Mouse (Mus musculus): ENCODE measurements around the gene 4930579F01Rik. TPM values are rescaled to one million over a fixed set of nuclear protein-coding genes. Genes with fewer than 3 reads are reported as not detected.

Gene 4930579F01Rik
- polyA plus RNA-seq, 1 experiment from 2014 or later: 0.24 TPM

GRCm38 (mm10) chr3:138129110-138129509 lies 64.5 kb downstream of the 4930579F01Rik start:
- H3K4me2 ChIP-seq (ENCODE audit: low read depth, low read length): peak overlapping the region; percentile 35
- no peaks in the 10 kb centered on the region for H3K36me3 ChIP-seq (ENCODE audit: control insufficient read depth, insufficient read depth, low read length)
- peak; percentile 66 for ATAC-seq
- no peaks in the 10 kb centered on the region for H3K9me3 ChIP-seq (ENCODE audit: control insufficient read depth, low read length)
- peak overlapping the region; percentile 83 for H3K27ac ChIP-seq (ENCODE audit: low read length)
- WGBS: 78% methylated on average over 6 of the region's 6 CpGs
- H3K4me1 ChIP-seq (ENCODE audit: control insufficient read depth, insufficient read depth, low read length): no peaks in the 10 kb centered on the region
- peak overlapping the region; percentile 42 for H3K4me3 ChIP-seq (ENCODE audit: low read length)
- peak overlapping the region; percentile 27 for H3K9ac ChIP-seq (ENCODE audit: low read depth, low read length)
- H3K27me3 ChIP-seq (replicated peaks; ENCODE audit: control insufficient read depth, insufficient read depth, low read length): no peaks in the 10 kb centered on the region

DNA sequence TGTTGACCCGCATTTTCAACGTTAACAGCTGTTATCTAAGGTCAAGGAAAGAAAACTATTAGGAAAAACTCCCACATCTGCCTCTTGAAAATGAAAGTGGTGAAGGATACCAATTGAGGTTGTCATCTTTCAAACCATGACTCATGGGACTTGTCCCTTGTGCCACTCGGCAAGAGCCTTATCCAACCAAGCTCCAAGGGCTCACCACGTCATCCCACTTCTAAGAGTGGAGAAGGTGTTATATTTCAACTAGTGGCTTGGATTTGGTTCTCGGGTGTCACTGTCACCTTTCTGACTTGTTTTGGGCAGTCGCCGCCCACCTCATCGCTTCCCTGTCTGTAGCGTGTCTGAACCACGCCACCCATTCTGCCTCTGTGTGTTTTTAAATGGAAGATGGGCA lies 69.8 kb downstream of the 4930579F01Rik start:
- H3K4me2 ChIP-seq (ENCODE audit: low read depth, low read length): no peak overlapping the region
- H3K36me3 ChIP-seq (ENCODE audit: control insufficient read depth, insufficient read depth, low read length): 0 out of 2 replicates have a peak, but pooled peaks cover 4% of the 10 kb centered on the region
- WGBS: 82% methylated on average over 10 of the region's 10 CpGs
- no peak overlapping the region for H3K27ac ChIP-seq (ENCODE audit: low read length)
- H3K4me3 ChIP-seq (ENCODE audit: low read length): no peak overlapping the region
- H3K9me3 ChIP-seq (ENCODE audit: control insufficient read depth, low read length): no peaks in the 10 kb centered on the region
- H3K27me3 ChIP-seq (replicated peaks; ENCODE audit: control insufficient read depth, insufficient read depth, low read length): no peaks in the 10 kb centered on the region
- no peak for ATAC-seq
- no peak overlapping the region for H3K9ac ChIP-seq (ENCODE audit: low read depth, low read length)
- peaks cover 7% of the 10 kb centered on the region for H3K4me1 ChIP-seq (ENCODE audit: control insufficient read depth, insufficient read depth, low read length)

DNA sequence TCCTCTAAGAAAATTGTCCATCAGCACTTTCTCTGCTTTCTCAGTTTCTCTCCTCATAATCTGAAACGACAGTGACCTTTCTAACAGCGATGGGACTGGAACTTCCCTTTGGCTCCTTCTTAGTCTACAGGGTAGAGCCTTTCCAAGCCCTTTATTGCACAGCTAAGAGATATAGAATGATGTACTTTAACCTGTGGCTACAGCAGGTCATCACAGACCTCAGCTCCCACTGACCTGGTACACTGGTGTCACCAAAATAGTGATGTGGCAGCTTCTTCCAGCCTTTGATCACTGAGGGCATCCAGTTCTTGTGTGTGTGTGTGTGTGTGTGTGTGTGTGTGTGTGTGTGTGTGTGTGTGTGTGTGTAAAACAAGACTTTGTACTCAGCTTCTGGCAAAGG lies 72.2 kb downstream of the 4930579F01Rik start:
- Histone ChIP-seq H3K4me1 (ENCODE audit: control insufficient read depth, insufficient read depth, low read length) (peaks cover 7% of the 10 kb centered on the region), H3K27me3 (replicated peaks; ENCODE audit: control insufficient read depth, insufficient read depth, low read length) (no peaks in the 10 kb centered on the region), H3K9me3 (ENCODE audit: control insufficient read depth, low read length) (no peaks in the 10 kb centered on the region), H3K27ac (ENCODE audit: low read length) (no peak overlapping the region), H3K36me3 (ENCODE audit: control insufficient read depth, insufficient read depth, low read length) (0 out of 2 replicates have a peak, but pooled peaks cover 4% of the 10 kb centered on the region), H3K4me3 (ENCODE audit: low read length) (no peak overlapping the region), H3K9ac (ENCODE audit: low read depth, low read length) (no peak overlapping the region), H3K4me2 (ENCODE audit: low read depth, low read length) (no peak overlapping the region)
- 58% methylated on average over 2 of the region's 2 CpGs for WGBS
- ATAC-seq: peak; percentile 76

DNA sequence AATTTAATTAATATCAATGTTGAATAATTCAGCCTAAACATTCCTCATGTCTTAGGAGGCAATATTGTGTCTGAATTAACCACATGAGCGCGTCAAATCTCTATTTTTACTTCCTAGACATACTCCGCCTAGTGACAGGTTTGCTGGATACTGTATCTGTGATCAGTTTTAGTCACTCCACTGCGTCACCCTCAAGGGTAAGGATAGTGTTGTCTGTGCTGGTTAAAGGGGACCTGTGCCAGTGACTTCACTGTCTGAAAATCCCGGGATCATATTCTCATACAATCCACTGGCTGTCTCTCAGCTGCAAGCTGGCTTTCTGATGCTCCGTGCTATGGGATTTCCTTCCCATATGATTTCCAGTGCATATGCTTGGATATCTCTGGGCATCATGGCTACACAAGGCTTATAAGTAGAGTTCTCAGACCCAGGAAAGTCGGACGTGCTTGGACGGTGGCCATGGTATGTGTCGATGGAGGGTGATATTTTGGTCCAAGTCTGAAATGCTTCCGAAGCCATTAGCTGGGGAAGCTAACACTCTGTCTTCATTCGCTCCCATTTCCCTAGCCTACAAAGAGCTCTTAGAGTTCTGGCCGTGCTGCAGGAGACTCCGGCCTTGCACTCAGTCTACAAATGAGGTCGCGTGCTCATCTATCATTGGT lies 74.0 kb downstream of the 4930579F01Rik start:
- 90% methylated on average over 16 of the region's 16 CpGs for WGBS
- Histone ChIP-seq H3K27ac (ENCODE audit: low read length) (no peak overlapping the region), H3K4me1 (ENCODE audit: control insufficient read depth, insufficient read depth, low read length) (peaks cover 7% of the 10 kb centered on the region)

DNA sequence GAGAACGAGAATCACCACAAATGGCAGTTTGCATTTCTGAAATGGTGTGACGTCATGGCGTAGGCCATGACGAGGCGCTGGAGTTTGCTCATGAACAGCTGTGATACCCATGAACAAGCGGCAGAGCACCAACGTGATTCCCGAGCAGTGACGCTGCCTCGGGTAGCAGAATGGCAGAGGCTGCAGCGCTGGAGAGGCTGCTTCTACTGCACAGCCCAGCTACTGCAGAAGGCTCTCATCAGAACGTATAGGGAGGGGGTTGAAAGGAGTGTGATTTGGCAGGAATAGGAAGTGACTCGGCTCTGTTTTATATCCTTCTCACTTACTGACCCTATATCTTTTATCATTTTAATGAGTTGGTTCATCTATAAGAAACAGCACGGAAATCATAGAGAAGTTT lies 74.8 kb downstream of the 4930579F01Rik start:
- no peak for ATAC-seq
- no peak overlapping the region for H3K27ac ChIP-seq (ENCODE audit: low read length)

More for the DNA sequence above, 74.0 kb downstream of the 4930579F01Rik start:
- no peaks in the 10 kb centered on the region for H3K9me3 ChIP-seq (ENCODE audit: control insufficient read depth, low read length)
- ATAC-seq: no peak
- no peak overlapping the region for H3K4me3 ChIP-seq (ENCODE audit: low read length)
- H3K36me3 ChIP-seq (ENCODE audit: control insufficient read depth, insufficient read depth, low read length): 0 out of 2 replicates have a peak, but pooled peaks cover 4% of the 10 kb centered on the region
- no peak overlapping the region for H3K9ac ChIP-seq (ENCODE audit: low read depth, low read length)
- no peak overlapping the region for H3K4me2 ChIP-seq (ENCODE audit: low read depth, low read length)
- H3K27me3 ChIP-seq (replicated peaks; ENCODE audit: control insufficient read depth, insufficient read depth, low read length): no peaks in the 10 kb centered on the region

DNA sequence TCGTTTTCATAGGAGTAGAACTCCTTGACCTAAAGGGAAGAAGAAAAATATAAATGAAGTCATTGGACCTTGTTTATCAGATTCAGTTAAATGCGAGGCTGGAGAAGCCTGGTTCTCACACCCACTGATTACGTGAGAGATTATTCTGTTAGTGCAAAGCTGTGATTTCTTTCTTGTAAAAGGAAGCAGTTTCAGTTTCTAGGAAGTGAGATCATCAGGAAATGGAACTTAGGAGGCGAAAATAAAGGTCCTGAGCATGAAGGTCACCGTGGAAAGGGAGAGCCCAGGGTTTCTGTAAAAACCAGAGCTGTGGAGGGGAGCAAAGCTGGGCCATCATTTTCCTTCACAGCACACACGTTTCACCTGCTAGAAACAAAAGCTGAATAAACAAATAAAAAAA lies 75.2 kb downstream of the 4930579F01Rik start:
- 64% methylated on average over 6 of the region's 6 CpGs for WGBS
- no peak overlapping the region for H3K27ac ChIP-seq (ENCODE audit: low read length)
- H3K4me2 ChIP-seq (ENCODE audit: low read depth, low read length): no peak overlapping the region
- H3K4me1 ChIP-seq (ENCODE audit: control insufficient read depth, insufficient read depth, low read length): peaks cover 7% of the 10 kb centered on the region
- no peak overlapping the region for H3K9ac ChIP-seq (ENCODE audit: low read depth, low read length)
- no peaks in the 10 kb centered on the region for H3K9me3 ChIP-seq (ENCODE audit: control insufficient read depth, low read length)
- no peak overlapping the region for H3K4me3 ChIP-seq (ENCODE audit: low read length)
- H3K36me3 ChIP-seq (ENCODE audit: control insufficient read depth, insufficient read depth, low read length): peaks cover 3% of the 10 kb centered on the region; the same call in 1 of the 2 replicates
- ATAC-seq: no peak
- H3K27me3 ChIP-seq (replicated peaks; ENCODE audit: control insufficient read depth, insufficient read depth, low read length): no peaks in the 10 kb centered on the region

More for the DNA sequence above, 74.8 kb downstream of the 4930579F01Rik start:
- Histone ChIP-seq H3K4me2 (ENCODE audit: low read depth, low read length) (no peak overlapping the region), H3K36me3 (ENCODE audit: control insufficient read depth, insufficient read depth, low read length) (peaks cover 4% of the 10 kb centered on the region; the same call in 1 of the 2 replicates), H3K4me1 (ENCODE audit: control insufficient read depth, insufficient read depth, low read length) (peaks cover 7% of the 10 kb centered on the region), H3K4me3 (ENCODE audit: low read length) (no peak overlapping the region), H3K9ac (ENCODE audit: low read depth, low read length) (no peak overlapping the region), H3K9me3 (ENCODE audit: control insufficient read depth, low read length) (no peaks in the 10 kb centered on the region), H3K27me3 (replicated peaks; ENCODE audit: control insufficient read depth, insufficient read depth, low read length) (no peaks in the 10 kb centered on the region)
- 81% methylated on average over 14 of the region's 14 CpGs for WGBS

DNA sequence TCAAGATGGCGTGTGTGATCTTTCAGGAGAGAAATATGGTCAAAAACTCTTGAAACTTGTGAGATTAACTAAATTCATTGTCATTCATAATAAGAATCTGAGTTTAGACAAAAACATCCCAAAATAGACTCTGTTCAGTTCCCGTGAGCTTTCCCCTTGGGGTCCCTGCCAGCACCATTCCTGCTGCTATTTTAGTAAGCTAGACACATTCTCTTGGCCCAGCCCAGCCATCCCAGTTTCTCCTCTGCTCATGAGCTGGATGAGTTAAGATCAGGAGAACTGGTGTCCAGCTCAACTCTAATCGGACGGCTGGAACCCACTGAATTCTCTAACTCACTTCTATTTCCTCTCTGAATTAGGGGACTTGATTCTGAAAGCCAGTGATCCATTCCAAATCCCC lies 76.8 kb downstream of the 4930579F01Rik start:
- 86% methylated on average over 4 of the region's 4 CpGs for WGBS
- H3K4me2 ChIP-seq (ENCODE audit: low read depth, low read length): no peak overlapping the region

DNA sequence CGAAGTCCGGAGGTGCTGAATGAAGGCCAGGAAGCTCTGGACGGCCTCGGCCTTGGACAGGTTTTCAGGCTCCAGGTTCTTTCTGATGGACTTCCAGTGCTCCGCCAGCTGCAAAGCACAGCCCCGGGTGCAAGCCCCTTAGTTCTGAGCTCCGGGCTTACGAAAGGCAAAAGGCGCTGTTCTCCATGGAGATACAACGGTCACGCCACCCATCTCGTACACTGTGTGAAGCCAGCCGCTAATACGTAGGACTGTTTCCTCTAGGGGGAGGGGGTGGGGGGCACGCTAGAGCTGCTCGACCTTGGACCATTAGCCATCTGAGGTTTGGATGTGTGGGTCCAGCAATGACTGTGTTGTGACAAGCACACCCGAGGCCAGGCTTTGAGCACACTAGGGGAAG lies 79.5 kb downstream of the 4930579F01Rik start:
- H3K9ac ChIP-seq (ENCODE audit: low read depth, low read length): no peak overlapping the region
- H3K4me3 ChIP-seq (ENCODE audit: low read length): no peak overlapping the region
- H3K27me3 ChIP-seq (replicated peaks; ENCODE audit: control insufficient read depth, insufficient read depth, low read length): no peaks in the 10 kb centered on the region
- H3K9me3 ChIP-seq (ENCODE audit: control insufficient read depth, low read length): no peaks in the 10 kb centered on the region
- WGBS: 86% methylated on average over 17 of the region's 17 CpGs
- ATAC-seq: no peak
- H3K27ac ChIP-seq (ENCODE audit: low read length): no peak overlapping the region
- H3K4me2 ChIP-seq (ENCODE audit: low read depth, low read length): no peak overlapping the region
- peaks cover 3% of the 10 kb centered on the region; the same call in 1 of the 2 replicates for H3K36me3 ChIP-seq (ENCODE audit: control insufficient read depth, insufficient read depth, low read length)
- H3K4me1 ChIP-seq (ENCODE audit: control insufficient read depth, insufficient read depth, low read length): no peaks in the 10 kb centered on the region; the same call in 1 of the 2 replicates

More for the DNA sequence above, 76.8 kb downstream of the 4930579F01Rik start:
- Histone ChIP-seq H3K9me3 (ENCODE audit: control insufficient read depth, low read length) (no peaks in the 10 kb centered on the region), H3K27me3 (replicated peaks; ENCODE audit: control insufficient read depth, insufficient read depth, low read length) (no peaks in the 10 kb centered on the region), H3K4me1 (ENCODE audit: control insufficient read depth, insufficient read depth, low read length) (peaks cover 7% of the 10 kb centered on the region), H3K36me3 (ENCODE audit: control insufficient read depth, insufficient read depth, low read length) (peaks cover 3% of the 10 kb centered on the region; the same call in 1 of the 2 replicates), H3K4me3 (ENCODE audit: low read length) (no peak overlapping the region), H3K9ac (ENCODE audit: low read depth, low read length) (no peak overlapping the region), H3K27ac (ENCODE audit: low read length) (no peak overlapping the region)
- no peak for ATAC-seq
